In the genomic region with DNA sequence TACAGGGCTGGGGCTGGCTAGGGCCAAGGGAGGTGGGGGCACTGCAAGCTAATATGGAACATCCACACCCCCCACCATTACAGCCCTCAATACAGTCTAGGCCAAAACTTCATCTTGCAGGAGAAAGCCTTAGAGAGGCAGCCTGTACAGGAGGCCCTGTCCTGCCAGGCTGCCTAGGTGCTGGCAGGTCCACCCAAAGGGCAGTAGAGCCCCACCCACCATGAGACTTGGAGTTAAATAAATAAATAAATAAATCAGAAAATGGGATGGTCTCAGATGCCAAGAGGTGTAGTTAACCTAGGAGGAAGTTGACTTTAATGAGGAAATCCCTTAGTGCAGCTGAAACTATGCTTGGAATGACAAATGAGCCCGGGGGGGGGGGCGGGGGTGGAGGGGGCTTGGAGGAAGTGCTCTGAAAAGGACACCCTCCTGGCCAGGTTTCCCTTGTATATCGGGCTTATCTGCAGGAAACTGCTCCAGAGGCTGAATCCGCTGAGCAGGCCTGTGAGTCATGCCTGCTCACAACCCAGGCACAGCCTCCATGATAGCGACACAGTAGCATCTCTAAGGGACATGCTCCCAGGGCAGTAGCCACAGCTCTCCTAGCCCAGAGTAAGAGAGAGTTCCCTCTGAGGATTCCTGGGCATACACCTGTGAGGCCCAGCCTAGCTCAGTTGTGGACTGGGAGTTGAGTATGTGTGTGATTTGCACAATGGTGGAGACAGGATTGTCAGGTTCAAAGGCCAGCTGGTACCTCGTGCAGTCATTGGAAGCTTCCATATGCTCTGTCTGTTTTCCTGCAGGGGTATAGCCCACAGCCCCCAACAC, we compare ENCODE assay signal across 9 mouse cellular contexts.
A peak's percentile ranks its signal among the peaks of the same experiment; 100 is the strongest.
DNase-seq lines count a peak whose midpoint lies in the region; ATAC-seq lines count a peak whose summit lies in the region.
"Had no signal": no experiment of that assay in that cellular context is flagged by ENCODE, and none has a peak within 500 bp of the region (broad histone marks: within the 10 kb centered on the region; RNA-seq: fewer than 3 reads in every experiment).

No protein-coding gene starts in this region.

- no peaks in the 10 kb centered on the region for H3K9me3 ChIP-seq in hindbrain, embryonic 15.5 days
- no peaks in the 10 kb centered on the region for H3K9me3 ChIP-seq in hindbrain, embryonic 16.5 days (ENCODE audit: control insufficient read depth, low read length)
- H3K9me3 ChIP-seq in limb, embryonic 15.5 days = no peaks in the 10 kb centered on the region
- H3K9me3 ChIP-seq in stomach, embryonic 16.5 days (replicated peaks; ENCODE audit: control insufficient read depth, low read length) = no peaks in the 10 kb centered on the region

- peak; percentile 37 to 38 for DNase-seq in heart, postnatal 14 days
- no peak for DNase-seq in spleen, postnatal 14 days (ENCODE audit: low spot score in 2 of 2)
- DNase-seq in frontal cortex, postnatal 14 days (ENCODE audit: low spot score in 2 of 2) = no peak

- H3K27me3 ChIP-seq in hindbrain, embryonic 15.5 days = 0 out of 2 replicates have a peak, but pooled peaks cover 6% of the 10 kb centered on the region
- peaks cover 5% of the 10 kb centered on the region; the same call in 1 of the 2 replicates for H3K27me3 ChIP-seq in hindbrain, embryonic 16.5 days (replicated peaks; ENCODE audit: control insufficient read depth, insufficient read depth, low read length)
- H3K27me3 ChIP-seq in limb, embryonic 15.5 days = no peaks in the 10 kb centered on the region
- no peaks in the 10 kb centered on the region for H3K27me3 ChIP-seq in stomach, embryonic 16.5 days (ENCODE audit: control insufficient read depth, insufficient read depth, low read length)

- H3K4me3 ChIP-seq in hindbrain, embryonic 15.5 days = no peak overlapping the region
- H3K4me3 ChIP-seq in hindbrain, embryonic 16.5 days (ENCODE audit: low read length) = no peak overlapping the region
- no peak overlapping the region for H3K4me3 ChIP-seq in limb, embryonic 15.5 days
- H3K4me3 ChIP-seq in stomach, embryonic 16.5 days (replicated peaks; ENCODE audit: low read length) = no peak overlapping the region
- H3K4me3 ChIP-seq: myocyte had no signal

- no peak overlapping the region for H3K4me2 ChIP-seq in hindbrain, embryonic 15.5 days
- no peak overlapping the region for H3K4me2 ChIP-seq in hindbrain, embryonic 16.5 days (ENCODE audit: low read length)
- no peak overlapping the region for H3K4me2 ChIP-seq in limb, embryonic 15.5 days
- no peak overlapping the region for H3K4me2 ChIP-seq in stomach, embryonic 16.5 days (ENCODE audit: low read depth, low read length)

- 69% methylated on average over 6 of the region's 6 CpGs for WGBS in hindbrain, embryonic 15.5 days
- 69% methylated on average over 6 of the region's 6 CpGs for WGBS in hindbrain, embryonic 16.5 days
- WGBS in limb, embryonic 15.5 days = 41% methylated on average over 6 of the region's 6 CpGs
- WGBS in stomach, embryonic 16.5 days = 32% methylated on average over 6 of the region's 6 CpGs

- peak; percentile 30; the same call in 1 of the 2 replicates for ATAC-seq in hindbrain, embryonic 15.5 days (ENCODE audit: low FRiP score, low read depth)
- ATAC-seq in hindbrain, embryonic 16.5 days = no peak
- 0 out of 2 replicates have a peak, but pooled peaks have one; percentile 8 for ATAC-seq in limb, embryonic 15.5 days (ENCODE audit: insufficient number of reproducible peaks, low FRiP score, low TSS enrichment, low read depth)
- peak; percentile 82 for ATAC-seq in stomach, embryonic 16.5 days (ENCODE audit: insufficient read depth, low FRiP score)
- no peak for ATAC-seq in erythroblast, adult 5-6 weeks (replicated peaks; ENCODE audit: low FRiP score, poor library complexity, severe bottlenecking)

- H3K4me1 ChIP-seq in hindbrain, embryonic 15.5 days (replicated peaks) = peaks cover 3% of the 10 kb centered on the region
- H3K4me1 ChIP-seq in hindbrain, embryonic 16.5 days (ENCODE audit: control insufficient read depth, insufficient read depth, low read depth, low read length) = peaks cover 1% of the 10 kb centered on the region; the same call in 1 of the 2 replicates
- peaks cover 6% of the 10 kb centered on the region for H3K4me1 ChIP-seq in limb, embryonic 15.5 days
- H3K4me1 ChIP-seq in stomach, embryonic 16.5 days (ENCODE audit: control insufficient read depth, insufficient read depth, low read length) = peaks cover 4% of the 10 kb centered on the region; the same call in 1 of the 2 replicates

- no peak overlapping the region for H3K27ac ChIP-seq in hindbrain, embryonic 15.5 days (replicated peaks)
- no peak overlapping the region for H3K27ac ChIP-seq in hindbrain, embryonic 16.5 days (ENCODE audit: low read depth, low read length)
- peak overlapping the region; percentile 14; the same call in 1 of the 2 replicates for H3K27ac ChIP-seq in limb, embryonic 15.5 days
- peak overlapping the region; percentile 47; the same call in 1 of the 2 replicates for H3K27ac ChIP-seq in stomach, embryonic 16.5 days (ENCODE audit: low read length)

- no peak overlapping the region for H3K9ac ChIP-seq in hindbrain, embryonic 15.5 days
- H3K9ac ChIP-seq in hindbrain, embryonic 16.5 days (ENCODE audit: low read depth, low read length) = no peak overlapping the region
- H3K9ac ChIP-seq in limb, embryonic 15.5 days = no peak overlapping the region
- H3K9ac ChIP-seq in stomach, embryonic 16.5 days (ENCODE audit: low read length) = no peak overlapping the region

- intact Hi-C loops in heart, postnatal 14 days (cut with DNase I) = loop anchor here (2.0 kb wide), 1 partner anchor 85 kb away; no protein-coding TSS in a partner anchor

- no peaks in the 10 kb centered on the region for H3K36me3 ChIP-seq in hindbrain, embryonic 15.5 days
- no peaks in the 10 kb centered on the region for H3K36me3 ChIP-seq in hindbrain, embryonic 16.5 days (ENCODE audit: control insufficient read depth, insufficient read depth, low read length)
- no peaks in the 10 kb centered on the region for H3K36me3 ChIP-seq in limb, embryonic 15.5 days
- H3K36me3 ChIP-seq in stomach, embryonic 16.5 days (ENCODE audit: control insufficient read depth, insufficient read depth, low read length) = no peaks in the 10 kb centered on the region

Comparison
In these comparisons a context has a peak if more than half of its experiments do, and no peak if none do; other contexts are left out.
1. ATAC-seq: peak in hindbrain, embryonic 15.5 days (single experiment), limb, embryonic 15.5 days (single experiment) and stomach, embryonic 16.5 days (single experiment); none in hindbrain, embryonic 16.5 days (single experiment) and erythroblast, adult 5-6 weeks (single experiment).
2. H3K27ac ChIP-seq: peak in limb, embryonic 15.5 days (single experiment) and stomach, embryonic 16.5 days (single experiment); none in hindbrain, embryonic 15.5 days (single experiment) and hindbrain, embryonic 16.5 days (single experiment).
3. DNase-seq: peak in heart, postnatal 14 days (2 of 2); none in spleen, postnatal 14 days (0 of 2) and frontal cortex, postnatal 14 days (0 of 2).